Mouse (Mus musculus): ENCODE data around the gene Xbp1.
"Not testable (repeated sequence)": the region's sequence is repeated elsewhere in the genome, so short reads cannot be mapped to it uniquely, and the experiment has no call there.

Xbp1 gene

GRCm38 (mm10) chr11:5520412-5521265, at the start of gene Xbp1:
Gene Xbp1, plus strand, starts transcription at chr11:5520659.
- in situ Hi-C loops (cut with MboI) = no loop called here

- in situ Hi-C loops (cut with MboI) = loop anchor here (5.0 kb wide), 1 partner anchor 187 kb away; no protein-coding TSS in a partner anchor
Measured at GRCm38 (mm10) chr11:5474130-5474529, 46.3 kb upstream of the Xbp1 start.

- in situ Hi-C loops (cut with MboI) = not testable (repeated sequence)
Measured at GRCm38 (mm10) chr11:5475556-5476118, 44.8 kb upstream of the Xbp1 start.

GRCm38 (mm10) chr11:5476806-5477205, 43.7 kb upstream of the Xbp1 start:
- in situ Hi-C loops (cut with MboI) = no loop called here

- in situ Hi-C loops (cut with MboI) = no loop called here
Measured at GRCm38 (mm10) chr11:5478193-5478592, 42.3 kb upstream of the Xbp1 start.

GRCm38 (mm10) chr11:5478831-5479230, 41.6 kb upstream of the Xbp1 start:
- in situ Hi-C loops (cut with MboI) = no loop called here

- in situ Hi-C loops (cut with MboI) = loop anchor here (5.0 kb wide), 1 partner anchor 145 kb away; no protein-coding TSS in a partner anchor
Measured at GRCm38 (mm10) chr11:5482581-5482980, 37.9 kb upstream of the Xbp1 start.

- in situ Hi-C loops (cut with MboI) = no loop called here
Measured at GRCm38 (mm10) chr11:5485193-5486011, 35.1 kb upstream of the Xbp1 start.

- in situ Hi-C loops (cut with MboI) = not testable (repeated sequence)
Measured at GRCm38 (mm10) chr11:5489433-5489832, 31.0 kb upstream of the Xbp1 start.

- in situ Hi-C loops (cut with MboI) = no loop called here
Measured at GRCm38 (mm10) chr11:5490989-5491656, 29.3 kb upstream of the Xbp1 start.

GRCm38 (mm10) chr11:5491912-5492311, 28.5 kb upstream of the Xbp1 start:
- in situ Hi-C loops (cut with MboI) = no loop called here

- in situ Hi-C loops (cut with MboI) = no loop called here
Measured at GRCm38 (mm10) chr11:5493869-5494268, 26.6 kb upstream of the Xbp1 start.

- in situ Hi-C loops (cut with MboI) = no loop called here
Measured at GRCm38 (mm10) chr11:5495286-5495832, 25.1 kb upstream of the Xbp1 start.

- in situ Hi-C loops (cut with MboI) = no loop called here
Measured at GRCm38 (mm10) chr11:5495906-5496305, 24.6 kb upstream of the Xbp1 start.

GRCm38 (mm10) chr11:5496559-5497248, 23.8 kb upstream of the Xbp1 start:
- in situ Hi-C loops (cut with MboI) = no loop called here

GRCm38 (mm10) chr11:5498422-5498821, 22.0 kb upstream of the Xbp1 start:
- in situ Hi-C loops (cut with MboI) = no loop called here

- in situ Hi-C loops (cut with MboI) = no loop called here
Measured at GRCm38 (mm10) chr11:5498931-5499661, 21.4 kb upstream of the Xbp1 start.

GRCm38 (mm10) chr11:5499961-5500644, 20.4 kb upstream of the Xbp1 start:
- in situ Hi-C loops (cut with MboI) = no loop called here

- in situ Hi-C loops (cut with MboI) = no loop called here
Measured at GRCm38 (mm10) chr11:5500903-5501741, 19.3 kb upstream of the Xbp1 start.

All from mature B cell (primary cell).